Mouse (Mus musculus) bone marrow macrophage, adult 2 months (primary cell): Measurements from ENCODE around the gene Asic2. TPM values are rescaled to one million over a fixed set of nuclear protein-coding genes. Genes with fewer than 3 reads are reported as not detected.
A peak's percentile ranks its signal among the peaks of the same experiment; 100 is the strongest.

Experiments
- H3K27ac ChIP-seq: 2 replicates; pipeline ENCODE4 v1.5.1; 2012; ENCODE audit warnings: low read depth, low read length; ENCODE audit not compliant: insufficient read depth
- H3K4me1 ChIP-seq: 2 replicates; pipeline ENCODE4 v1.6.1; 2012; ENCODE audit warnings: low read length; ENCODE audit not compliant: control insufficient read depth, insufficient read depth
- H3K4me3 ChIP-seq: 2 replicates; pipeline ENCODE4 v1.5.1; 2012; ENCODE audit warnings: mild to moderate bottlenecking, low read length, moderate library complexity; ENCODE audit not compliant: insufficient read depth
- CTCF ChIP-seq: IDR thresholded peaks from 2 replicates; pipeline ENCODE4 v1.5.1; 2012; ENCODE audit warnings: low read depth, mild to moderate bottlenecking, low read length, moderate library complexity
- POLR2A ChIP-seq: IDR thresholded peaks from 2 replicates; pipeline ENCODE4 v1.6.1; 2012; ENCODE audit warnings: mild to moderate bottlenecking, low read depth, low read length, borderline replicate concordance
- polyA plus RNA-seq: library from polyadenylated mRNA; stranded (reverse); fragments of >200 nt; gene quantifications from 2 replicates; pipeline ENCODE4 v1.2.4, GENCODE M21; 2012; ENCODE audit not compliant: missing spikeins, insufficient read depth, insufficient read length

Asic2 gene
- polyA plus RNA-seq, 1 experiment, result not detected

DNA sequence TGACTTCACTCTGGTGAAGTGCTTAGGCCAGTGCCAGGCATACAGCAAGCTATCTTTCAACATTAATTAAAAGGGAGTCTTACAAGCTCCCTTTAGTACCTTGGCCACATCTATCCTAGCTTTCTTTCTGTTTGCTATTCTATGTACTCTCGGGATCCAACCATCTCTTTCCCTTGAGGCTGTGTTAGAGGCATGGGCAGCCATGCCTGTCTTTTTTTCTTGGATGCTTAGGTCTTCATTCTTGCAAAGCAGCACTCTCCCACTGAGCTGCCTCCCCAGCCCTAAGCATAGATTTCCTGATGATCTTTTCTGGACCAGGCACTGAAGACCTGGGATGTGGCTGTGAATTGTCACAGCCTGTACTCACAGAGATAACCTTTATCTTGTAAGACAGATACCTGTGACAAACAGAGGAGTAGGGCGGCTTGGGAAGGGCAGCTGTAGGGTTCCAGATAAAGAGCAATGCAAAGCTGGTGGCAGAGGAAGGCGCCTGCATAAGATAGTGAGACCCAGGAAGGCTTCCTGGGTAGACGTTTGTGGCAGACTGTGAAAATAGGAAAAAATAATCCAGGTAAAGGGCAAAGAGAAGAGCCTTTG lies 433.0 kb downstream of the Asic2 start:
- no peaks in the 10 kb centered on the region for H3K4me1 ChIP-seq
- no peak overlapping the region for H3K4me3 ChIP-seq
- TF ChIP-seq POLR2A (no peak), CTCF (no peak)
- H3K27ac ChIP-seq, result no peak overlapping the region

DNA sequence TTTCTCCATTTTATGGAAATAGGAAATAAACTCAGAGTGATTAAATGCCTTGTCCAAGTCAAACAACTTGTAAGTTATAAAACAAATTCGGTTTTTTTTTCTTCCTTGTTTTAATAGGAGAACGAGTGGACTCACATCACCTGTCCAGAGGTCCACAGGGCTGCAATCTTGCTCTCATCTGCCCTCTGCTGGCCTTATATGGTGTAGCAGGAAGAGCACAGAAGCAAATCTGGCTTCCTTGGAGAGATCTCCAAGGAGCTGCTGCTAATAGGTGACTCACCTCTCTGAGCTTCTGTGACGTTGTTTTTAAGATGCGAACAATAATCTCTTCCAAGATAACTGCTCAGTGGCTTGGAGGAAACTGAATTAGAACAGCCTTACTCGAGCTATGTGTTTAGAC lies 433.6 kb downstream of the Asic2 start:
- no peak overlapping the region for H3K4me3 ChIP-seq

DNA sequence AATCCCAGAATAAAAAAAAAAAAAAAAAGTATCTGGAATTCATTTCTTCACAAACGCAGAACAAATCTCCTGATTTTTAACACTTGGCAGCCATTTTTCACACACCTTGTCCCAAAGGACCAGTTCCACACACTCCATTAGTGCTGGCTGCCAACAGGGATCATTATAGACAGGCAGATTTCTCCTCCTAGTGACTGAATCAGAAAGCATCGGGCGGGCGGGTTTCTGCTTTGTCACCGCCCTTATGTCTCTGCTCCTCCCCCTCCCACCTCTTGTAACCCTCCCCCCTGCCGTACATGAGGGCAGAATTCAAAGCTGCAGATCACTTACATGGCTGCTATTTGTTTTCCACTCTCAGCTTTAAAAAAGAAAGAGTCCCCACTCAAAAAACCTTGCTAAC lies 436.4 kb downstream of the Asic2 start:
- TF ChIP-seq POLR2A, result no peak
- TF ChIP-seq CTCF, result no peak
- no peak overlapping the region for H3K4me3 ChIP-seq
- no peaks in the 10 kb centered on the region for H3K4me1 ChIP-seq
- no peak overlapping the region for H3K27ac ChIP-seq

More for the DNA sequence above, 433.6 kb downstream of the Asic2 start:
- 0 out of 2 replicates have a peak, but pooled peaks have one; percentile 27 for TF ChIP-seq CTCF
- TF ChIP-seq POLR2A, result no peak
- Histone ChIP-seq H3K27ac (no peak overlapping the region), H3K4me1 (no peaks in the 10 kb centered on the region)

DNA sequence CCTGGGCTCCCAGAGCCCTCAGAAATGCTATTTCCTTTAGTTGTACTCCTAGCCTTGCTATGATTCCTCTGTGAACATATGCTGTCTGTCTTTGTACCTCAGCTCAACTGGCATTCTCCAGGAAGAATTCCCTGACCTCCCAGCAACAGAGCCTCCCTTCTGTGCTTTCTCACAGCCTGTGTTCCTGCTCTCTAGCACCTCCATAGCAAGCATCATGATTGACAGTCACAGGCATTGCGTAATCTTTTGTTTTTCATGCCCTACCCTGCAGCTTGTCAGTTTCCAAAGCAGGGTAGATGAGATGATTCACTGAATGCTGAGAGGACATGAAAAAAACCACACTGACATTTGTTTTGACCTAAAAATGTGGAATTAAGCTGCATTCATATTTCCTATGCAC lies 445.3 kb downstream of the Asic2 start:
- no peak for TF ChIP-seq POLR2A
- no peak for TF ChIP-seq CTCF
- no peaks in the 10 kb centered on the region for H3K4me1 ChIP-seq
- H3K27ac ChIP-seq, result no peak overlapping the region
- H3K4me3 ChIP-seq, result no peak overlapping the region

DNA sequence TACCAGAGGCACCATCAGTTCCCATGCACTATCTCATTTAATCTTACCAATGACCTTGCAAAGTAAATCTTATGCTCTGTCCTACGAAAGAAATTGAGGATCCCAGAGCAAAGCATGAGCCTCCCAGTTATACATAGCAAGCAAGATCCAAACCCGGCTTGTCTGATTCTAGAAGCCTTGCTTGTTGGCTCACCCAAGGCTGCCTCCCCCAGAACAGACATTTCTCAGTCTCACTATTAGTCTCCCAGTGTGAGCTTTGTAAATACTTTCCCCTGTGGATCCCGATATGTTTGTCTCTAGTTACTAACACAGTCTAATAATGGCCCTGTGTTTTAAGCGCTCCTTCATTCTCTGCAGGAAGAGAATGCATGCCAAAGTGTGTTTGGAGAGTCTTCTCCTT lies 446.4 kb downstream of the Asic2 start:
- no peak overlapping the region for H3K4me3 ChIP-seq
- TF ChIP-seq CTCF (no peak), POLR2A (no peak)
- no peak overlapping the region for H3K27ac ChIP-seq
- no peaks in the 10 kb centered on the region for H3K4me1 ChIP-seq

DNA sequence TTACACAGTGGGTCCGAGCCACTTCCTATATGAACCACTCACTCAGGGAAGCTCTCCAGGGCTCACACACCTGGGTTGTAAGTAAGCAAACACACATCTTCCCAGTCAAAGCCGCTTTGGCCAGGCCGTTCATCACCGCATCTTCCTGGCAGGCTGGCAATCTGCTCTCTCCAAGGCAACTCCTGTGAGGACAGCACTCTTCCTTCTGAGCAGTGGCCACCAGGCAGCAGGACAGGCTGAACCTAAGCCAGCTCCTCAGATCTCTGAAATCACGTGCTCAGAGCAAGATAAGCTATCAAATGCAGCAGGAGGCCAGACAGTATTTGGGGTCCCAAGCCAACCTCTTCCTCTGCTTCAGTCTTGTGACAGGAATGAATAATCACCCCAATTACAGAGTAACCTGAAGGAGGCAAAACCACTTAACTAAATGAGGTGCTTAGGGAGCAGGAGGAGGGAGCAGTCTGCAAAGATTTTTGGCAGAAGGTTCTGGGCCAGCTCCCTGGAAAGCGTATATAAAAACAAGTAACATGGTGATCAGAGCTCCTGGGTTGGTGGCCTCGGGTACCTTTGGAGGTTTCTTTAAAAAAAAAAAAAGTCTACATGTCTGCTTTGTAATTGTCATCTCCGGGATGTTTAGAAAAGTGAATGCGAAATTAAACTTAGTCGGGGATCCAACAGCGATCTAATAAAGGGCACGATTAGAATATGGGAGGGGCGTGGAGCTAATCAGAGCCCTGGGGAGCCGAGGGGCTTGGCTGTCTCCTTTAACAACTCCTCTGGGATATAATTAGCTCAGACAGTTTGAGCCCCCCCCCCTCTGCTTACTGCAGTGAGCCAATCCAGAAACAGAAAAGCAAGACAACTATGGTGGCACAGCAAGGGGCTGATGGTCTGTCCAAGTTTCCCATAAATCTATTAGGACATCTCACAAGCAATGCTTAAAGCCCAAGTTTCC lies 450.0 kb downstream of the Asic2 start:
- no peak overlapping the region for H3K27ac ChIP-seq
- no peak overlapping the region for H3K4me3 ChIP-seq
- no peak for TF ChIP-seq POLR2A
- no peak for TF ChIP-seq CTCF
- no peaks in the 10 kb centered on the region for H3K4me1 ChIP-seq

DNA sequence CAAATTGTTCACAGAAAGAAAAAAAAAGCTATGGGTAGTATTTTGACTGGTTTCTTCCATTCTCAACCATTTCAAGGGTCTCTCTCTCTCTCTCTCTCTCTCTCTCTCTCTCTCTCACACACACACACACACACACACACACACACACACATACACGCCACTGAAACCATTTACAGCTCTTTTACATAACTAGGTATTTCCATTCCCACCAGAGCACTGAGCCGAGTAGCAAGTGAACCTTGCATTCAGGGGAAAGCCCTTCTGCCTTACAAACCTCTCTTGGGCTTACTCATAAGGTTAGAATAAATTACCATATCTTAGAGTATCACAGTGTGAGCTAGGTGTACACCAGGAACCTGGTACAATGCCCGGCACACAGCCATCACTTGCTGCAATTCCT lies 452.5 kb downstream of the Asic2 start:
- Histone ChIP-seq H3K4me3 (no peak overlapping the region), H3K4me1 (no peaks in the 10 kb centered on the region), H3K27ac (no peak overlapping the region)
- TF ChIP-seq CTCF (no peak), POLR2A (no peak)

DNA sequence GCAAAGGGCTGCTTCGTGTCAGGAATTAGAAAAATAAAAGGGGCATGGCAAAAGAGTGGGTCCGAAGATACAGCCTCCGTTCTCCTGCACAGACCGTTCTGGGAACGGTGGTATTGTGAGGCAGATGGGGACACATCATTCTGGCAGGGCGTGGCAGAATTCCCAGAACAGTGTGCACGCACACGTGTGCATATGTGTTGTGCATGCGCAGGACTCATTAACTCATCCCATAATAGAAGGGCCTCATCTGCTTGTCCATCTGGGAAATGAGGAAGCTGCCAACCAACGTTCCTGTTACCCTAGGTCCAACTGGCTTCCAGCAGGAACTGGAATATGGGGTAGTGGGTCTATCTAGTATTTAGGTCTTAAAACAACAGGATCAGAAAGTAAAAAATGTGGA lies 455.8 kb downstream of the Asic2 start:
- H3K4me1 ChIP-seq, result no peaks in the 10 kb centered on the region
- H3K27ac ChIP-seq, result no peak overlapping the region
- H3K4me3 ChIP-seq, result no peak overlapping the region
- TF ChIP-seq CTCF, result no peak
- TF ChIP-seq POLR2A, result no peak

DNA sequence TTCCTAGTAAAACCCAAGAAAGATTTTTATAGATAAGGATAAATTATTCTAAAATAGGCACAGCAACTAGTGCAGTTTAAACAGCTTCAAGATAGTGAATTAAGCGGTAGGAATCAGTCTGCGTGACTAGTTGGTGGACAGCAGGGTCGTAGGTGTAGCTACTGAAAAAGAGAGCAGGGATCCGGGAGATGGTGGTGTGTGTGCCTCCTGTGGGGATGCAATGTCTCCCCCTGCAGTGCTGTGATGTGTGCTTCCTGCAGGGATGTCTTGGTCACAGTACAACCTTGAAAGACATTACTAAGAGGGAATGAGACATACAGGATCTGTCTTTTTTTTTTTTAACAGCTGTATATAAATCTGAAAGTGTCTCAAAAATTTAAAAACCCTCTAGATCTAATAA lies 456.9 kb downstream of the Asic2 start:
- no peak overlapping the region for H3K27ac ChIP-seq
- TF ChIP-seq POLR2A, result no peak
- TF ChIP-seq CTCF, result no peak
- no peaks in the 10 kb centered on the region for H3K4me1 ChIP-seq
- H3K4me3 ChIP-seq, result no peak overlapping the region
